Mouse (Mus musculus) embryo, embryonic 10 days (tissue): ENCODE measurements around the gene Vmn2r86.
A peak's percentile ranks its signal among the peaks of the same experiment; 100 is the strongest.
"Not testable (repeated sequence)": the region's sequence is repeated elsewhere in the genome, so short reads cannot be mapped to it uniquely, and the experiment has no call there.

ENCODE experiments used
- DNase-seq: peaks from one replicate; pipeline ENCODE4 v3.0.0-alpha.2; 2015; ENCODE audit warnings: low spot score

The Vmn2r86 gene

GRCm38 (mm10) chr10:130455950-130456349 lies at the start of gene Vmn2r86:
Gene Vmn2r86 (minus strand): TSS chr10:130456050.
- not testable (repeated sequence) for DNase-seq

- DNase-seq = no peak
Observed at GRCm38 (mm10) chr10:130497296-130497695, 41.4 kb upstream of the Vmn2r86 start, which contains the start of gene Vmn2r87. Gene Vmn2r87 (minus strand): TSS chr10:130497396.

- DNase-seq = peak; percentile 80
Observed at GRCm38 (mm10) chr10:130470311-130470760, 14.5 kb upstream of the Vmn2r86 start.

- DNase-seq = no peak
Observed at GRCm38 (mm10) chr10:130444776-130445175, 11.1 kb downstream of the Vmn2r86 start.

- not testable (repeated sequence) for DNase-seq
Observed at GRCm38 (mm10) chr10:130434185-130434898, 21.5 kb downstream of the Vmn2r86 start.

- DNase-seq = not testable (repeated sequence)
Observed at GRCm38 (mm10) chr10:130429603-130430002, 26.2 kb downstream of the Vmn2r86 start, which contains the start of gene Vmn2r85. Gene Vmn2r85 (minus strand): TSS chr10:130429703.

GRCm38 (mm10) chr10:130422368-130422767 lies 33.5 kb downstream of the Vmn2r86 start:
- DNase-seq = not testable (repeated sequence)

- no peak for DNase-seq
Observed at GRCm38 (mm10) chr10:130420401-130420800, 35.4 kb downstream of the Vmn2r86 start.

- not testable (repeated sequence) for DNase-seq
Observed at GRCm38 (mm10) chr10:130419954-130420353, 35.9 kb downstream of the Vmn2r86 start.

- DNase-seq = not testable (repeated sequence)
Observed at GRCm38 (mm10) chr10:130416352-130416751, 39.5 kb downstream of the Vmn2r86 start.

- not testable (repeated sequence) for DNase-seq
Observed at GRCm38 (mm10) chr10:130412167-130412698, 43.6 kb downstream of the Vmn2r86 start.

GRCm38 (mm10) chr10:130394232-130394631 lies 61.6 kb downstream of the Vmn2r86 start, which contains the start of gene Vmn2r84:
Gene Vmn2r84 (minus strand): TSS chr10:130394332.
- no peak for DNase-seq
